Mouse (Mus musculus) heart, embryonic 16.5 days (tissue): ENCODE measurements around the gene Rps27l. TPM values are rescaled to one million over a fixed set of nuclear protein-coding genes. Genes with fewer than 3 reads are reported as not detected.

Source experiments
- ATAC-seq: fragments of 200-750 bp; cut with Nextera tagmentation; replicated peaks from 2 replicates; pipeline ENCODE4 v1.8.0; 2017; ENCODE audit warnings: moderate number of reproducible peaks; ENCODE audit not compliant: insufficient read depth, low FRiP score; ENCODE audit errors: extremely low read depth
- H3K27ac ChIP-seq: fragments of 300-500 bp; sonication (generic); 2 replicates; pipeline ENCODE4 v1.5.1; 2014; ENCODE audit warnings: mild to moderate bottlenecking, low read length, control low read depth, moderate library complexity
- H3K27me3 ChIP-seq: fragments of 300-500 bp; sonication (generic); 2 replicates; pipeline ENCODE4 v1.6.1; 2014; ENCODE audit warnings: low read length, mixed read lengths; ENCODE audit not compliant: control insufficient read depth, insufficient read depth
- H3K36me3 ChIP-seq: fragments of 300-500 bp; sonication (generic); 2 replicates; pipeline ENCODE4 v1.6.1; 2014; ENCODE audit not compliant: control insufficient read depth, insufficient read depth
- H3K4me1 ChIP-seq: fragments of 300-500 bp; sonication (generic); 2 replicates; pipeline ENCODE4 v1.6.1; 2014; ENCODE audit warnings: low read length, mixed read lengths; ENCODE audit not compliant: control insufficient read depth, insufficient read depth
- H3K4me2 ChIP-seq: fragments of 300-500 bp; sonication (generic); 2 replicates; pipeline ENCODE4 v1.6.1; 2014; ENCODE audit warnings: low read depth, mild to moderate bottlenecking, control low read depth, low read length
- H3K4me3 ChIP-seq: fragments of 300-500 bp; sonication (generic); 2 replicates; pipeline ENCODE4 v1.5.1; 2014; ENCODE audit warnings: mild to moderate bottlenecking, control low read depth, low read length
- H3K9ac ChIP-seq: fragments of 300-500 bp; sonication (generic); 2 replicates; pipeline ENCODE4 v1.6.1; 2014; ENCODE audit warnings: low read length, control low read depth
- H3K9me3 ChIP-seq: fragments of 300-500 bp; sonication (generic); replicated peaks from 2 replicates; pipeline ENCODE4 v1.6.1; 2016; ENCODE audit warnings: low read length; ENCODE audit not compliant: control insufficient read depth
- WGBS: fragments of 180-500 bp; shearing (Covaris S2); extraction: QIAGEN DNeasy Blood & Tissue Kit; methylation state at CpG from one replicate; pipeline ENCODE4 v1.1.7; 2014; 5-methylcytosine and 5-hydroxymethylcytosine counted together
- polyA plus RNA-seq: library from polyadenylated mRNA; unstranded; fragments of >200 nt; fragmentation: Nextera tagmentation; extraction: Ambion mirVana; gene quantifications from 2 replicates; pipeline ENCODE4 v1.2.1, GENCODE M21; 2015

Gene Rps27l
- polyA plus RNA-seq, 1 experiment from 2014 or later = 444 TPM

- no peaks in the 10 kb centered on the region for H3K27me3 ChIP-seq
- H3K4me2 ChIP-seq = no peak overlapping the region
- H3K9ac ChIP-seq = no peak overlapping the region
- no peaks in the 10 kb centered on the region for H3K36me3 ChIP-seq
- ATAC-seq = no peak
- no peak overlapping the region for H3K4me3 ChIP-seq
- WGBS = 75% methylated on average over 19 of the region's 19 CpGs
- no peaks in the 10 kb centered on the region for H3K4me1 ChIP-seq
- no peaks in the 10 kb centered on the region for H3K9me3 ChIP-seq
- no peak overlapping the region for H3K27ac ChIP-seq
These were observed 11.7 kb upstream of the Rps27l start for GRCm38 (mm10) chr9:66933869-66934808.

- Histone ChIP-seq H3K9ac (no peak overlapping the region), H3K4me2 (no peak overlapping the region), H3K27ac (no peak overlapping the region), H3K4me3 (no peak overlapping the region), H3K9me3 (no peaks in the 10 kb centered on the region), H3K27me3 (no peaks in the 10 kb centered on the region), H3K4me1 (no peaks in the 10 kb centered on the region), H3K36me3 (no peaks in the 10 kb centered on the region)
- ATAC-seq = no peak
- WGBS = 41% methylated on average over 8 of the region's 8 CpGs
These were observed 8.4 kb upstream of the Rps27l start for GRCm38 (mm10) chr9:66937507-66937906.

- ATAC-seq = peak; percentile 45; the same call in 1 of the 2 replicates
These were observed 7.0 kb upstream of the Rps27l start for GRCm38 (mm10) chr9:66938836-66939235.

GRCm38 (mm10) chr9:66945161-66945560, 725 bp upstream of the Rps27l start:
- peaks cover 2% of the 10 kb centered on the region; the same call in 1 of the 2 replicates for H3K4me1 ChIP-seq
- peak overlapping the region; percentile 86 for H3K4me2 ChIP-seq
- peak overlapping the region; percentile 97 for H3K27ac ChIP-seq
- no peaks in the 10 kb centered on the region for H3K27me3 ChIP-seq
- H3K9me3 ChIP-seq = no peaks in the 10 kb centered on the region
- WGBS = 15% methylated on average over 4 of the region's 4 CpGs
- ATAC-seq = no peak
- peak overlapping the region; percentile 84 for H3K4me3 ChIP-seq
- H3K36me3 ChIP-seq = peaks cover 7% of the 10 kb centered on the region; the same call in 1 of the 2 replicates
- peak overlapping the region; percentile 83 for H3K9ac ChIP-seq

More at GRCm38 (mm10) chr9:66938836-66939235, 7.0 kb upstream of the Rps27l start:
- WGBS = 3% methylated on average over 4 of the region's 4 CpGs
- H3K9ac ChIP-seq = no peak overlapping the region
- no peaks in the 10 kb centered on the region for H3K27me3 ChIP-seq
- H3K4me3 ChIP-seq = no peak overlapping the region
- H3K4me2 ChIP-seq = no peak overlapping the region
- H3K36me3 ChIP-seq = no peaks in the 10 kb centered on the region
- no peaks in the 10 kb centered on the region for H3K4me1 ChIP-seq
- no peak overlapping the region for H3K27ac ChIP-seq
- no peaks in the 10 kb centered on the region for H3K9me3 ChIP-seq

GRCm38 (mm10) chr9:66948536-66948935, 2.6 kb downstream of the Rps27l start:
- 94% methylated on average over 2 of the region's 2 CpGs for WGBS
- no peaks in the 10 kb centered on the region for H3K27me3 ChIP-seq

GRCm38 (mm10) chr9:66952321-66952720, 6.4 kb downstream of the Rps27l start:
- ATAC-seq = no peak
- Histone ChIP-seq H3K4me1 (no peaks in the 10 kb centered on the region), H3K4me3 (no peak overlapping the region), H3K36me3 (peaks cover 7% of the 10 kb centered on the region; the same call in 1 of the 2 replicates), H3K27ac (no peak overlapping the region), H3K4me2 (no peak overlapping the region), H3K9ac (no peak overlapping the region), H3K9me3 (no peaks in the 10 kb centered on the region), H3K27me3 (no peaks in the 10 kb centered on the region)
- WGBS = 77% methylated on average over 8 of the region's 8 CpGs

More at GRCm38 (mm10) chr9:66948536-66948935, 2.6 kb downstream of the Rps27l start:
- H3K4me1 ChIP-seq = peaks cover 2% of the 10 kb centered on the region; the same call in 1 of the 2 replicates
- no peak overlapping the region for H3K9ac ChIP-seq
- H3K4me2 ChIP-seq = no peak overlapping the region
- H3K9me3 ChIP-seq = no peaks in the 10 kb centered on the region
- peaks cover 7% of the 10 kb centered on the region; the same call in 1 of the 2 replicates for H3K36me3 ChIP-seq
- no peak overlapping the region for H3K27ac ChIP-seq
- ATAC-seq = no peak
- H3K4me3 ChIP-seq = no peak overlapping the region

GRCm38 (mm10) chr9:66952886-66953285, 7.0 kb downstream of the Rps27l start:
- Histone ChIP-seq H3K4me1 (no peaks in the 10 kb centered on the region), H3K9me3 (no peaks in the 10 kb centered on the region), H3K36me3 (peaks cover 7% of the 10 kb centered on the region; the same call in 1 of the 2 replicates), H3K4me3 (no peak overlapping the region), H3K27ac (no peak overlapping the region), H3K9ac (no peak overlapping the region), H3K27me3 (no peaks in the 10 kb centered on the region), H3K4me2 (no peak overlapping the region)
- 88% methylated on average over 2 of the region's 2 CpGs for WGBS
- ATAC-seq = no peak

- Histone ChIP-seq H3K4me2 (no peak overlapping the region), H3K4me1 (no peaks in the 10 kb centered on the region), H3K9me3 (no peaks in the 10 kb centered on the region), H3K4me3 (no peak overlapping the region), H3K27me3 (no peaks in the 10 kb centered on the region), H3K27ac (no peak overlapping the region), H3K9ac (no peak overlapping the region), H3K36me3 (no peaks in the 10 kb centered on the region)
- ATAC-seq = no peak
- 92% methylated on average over 3 of the region's 3 CpGs for WGBS
These were observed 11.6 kb downstream of the Rps27l start for GRCm38 (mm10) chr9:66957451-66957850.

GRCm38 (mm10) chr9:66961478-66961877, 15.6 kb downstream of the Rps27l start:
- Histone ChIP-seq H3K4me1 (no peaks in the 10 kb centered on the region), H3K9me3 (no peaks in the 10 kb centered on the region), H3K9ac (no peak overlapping the region), H3K27me3 (no peaks in the 10 kb centered on the region), H3K27ac (no peak overlapping the region), H3K36me3 (no peaks in the 10 kb centered on the region), H3K4me2 (no peak overlapping the region), H3K4me3 (no peak overlapping the region)
- WGBS = 69% methylated on average over 3 of the region's 3 CpGs
- no peak for ATAC-seq
